Mouse (Mus musculus): ENCODE measurements at regions not wholly inside any gene's neighbourhood (a gene's known extent, or its start where the extent isn't known, plus 50 kb on each side); places are given as distances from the start of the nearest gene placed in this dataset.
A peak's percentile ranks its signal among the peaks of the same experiment; 100 is the strongest.
"Not testable (repeated sequence)": the region's sequence is repeated elsewhere in the genome, so short reads cannot be mapped to it uniquely, and the experiment has no call there.

DNA sequence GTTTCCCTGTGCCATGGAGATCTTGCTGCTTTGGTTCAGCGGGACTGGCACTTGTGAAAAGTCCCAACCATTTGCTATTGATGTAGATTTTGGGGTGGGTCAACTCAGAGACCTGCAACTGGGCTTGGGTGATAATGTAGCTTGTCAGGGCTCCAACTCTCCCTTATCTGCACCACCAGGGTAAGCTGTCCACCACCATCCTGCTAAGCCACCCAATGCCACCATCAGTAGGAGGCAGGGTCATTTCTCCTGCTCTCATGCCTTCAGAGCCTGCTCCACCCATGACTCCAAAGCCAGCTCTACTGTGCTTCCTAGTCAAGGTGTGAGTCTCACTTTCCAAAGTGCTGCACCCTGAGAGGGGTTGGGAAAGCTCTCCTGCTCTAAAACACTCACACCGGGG lies 776.2 kb downstream of the Diaph2 start:
- no peak for DNase-seq (ENCODE audit: low spot score in 2 of 2)
- intact Hi-C loops (cut with DNase I), result no loop called here

DNA sequence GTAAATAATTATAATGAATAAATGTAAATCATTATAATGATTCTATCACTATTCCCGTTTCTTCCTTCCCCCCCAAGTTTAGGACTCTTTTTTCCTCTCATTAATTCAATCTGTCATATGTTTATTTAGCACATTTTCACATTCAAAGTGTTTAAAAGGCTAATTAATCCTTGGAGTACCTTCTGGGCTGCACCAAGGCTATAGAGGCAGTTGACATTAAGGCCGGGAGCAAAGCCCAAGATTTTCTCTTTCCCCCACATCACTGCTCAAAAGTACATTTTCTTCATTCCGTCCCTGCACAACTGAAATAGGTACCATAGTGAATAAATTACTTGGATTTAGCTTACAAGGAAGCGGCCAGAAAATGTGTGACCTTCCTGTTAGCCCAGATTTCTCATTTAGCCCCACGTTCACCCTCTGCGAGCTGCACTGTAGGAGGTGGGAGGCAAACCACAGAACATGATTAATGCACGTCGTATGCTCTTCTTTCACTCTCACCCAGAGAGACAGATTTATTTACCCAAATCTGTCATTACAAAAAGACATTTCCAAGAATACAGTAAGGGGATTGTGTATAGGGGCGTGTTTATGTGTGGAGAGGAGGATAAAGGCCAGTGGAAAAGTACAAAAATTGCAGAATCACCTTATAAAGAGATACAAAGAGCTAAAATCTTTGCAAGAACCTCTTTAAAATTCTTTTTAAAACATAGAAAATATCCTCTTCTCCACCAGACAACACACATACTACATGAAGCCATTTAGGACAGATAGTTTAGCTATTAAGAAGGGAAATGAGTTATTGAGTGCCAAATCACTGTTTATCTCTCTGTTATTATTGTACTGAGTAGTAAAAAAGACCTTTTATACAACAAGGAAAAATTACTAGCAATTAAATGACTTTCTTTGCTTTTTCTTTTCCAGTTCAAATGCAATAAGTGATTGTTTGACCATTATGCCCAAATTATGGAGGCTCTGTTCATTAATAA lies 783.9 kb downstream of the Diaph2 start:
- DNase-seq (ENCODE audit: low spot score in 2 of 2), result no peak

DNA sequence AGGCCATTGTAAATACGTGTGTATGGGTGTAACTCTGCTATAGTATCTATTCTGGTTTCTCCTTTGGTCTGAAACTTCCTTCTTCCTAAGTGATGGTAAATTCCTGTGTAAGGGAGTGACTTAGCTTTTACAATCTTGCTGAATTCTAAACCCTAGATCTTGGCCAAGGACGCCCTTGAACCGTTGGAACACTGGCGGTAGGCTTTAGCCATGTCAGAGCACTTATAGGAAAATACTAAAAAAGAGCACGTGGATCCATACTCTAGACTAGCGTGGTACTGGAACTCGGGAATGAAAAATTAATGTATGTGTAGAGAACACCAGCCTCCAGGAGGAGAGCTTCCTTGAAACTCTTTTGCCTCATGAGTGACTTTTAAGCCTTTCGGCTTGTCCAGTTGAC lies 789.2 kb downstream of the Diaph2 start:
- DNase-seq (ENCODE audit: low spot score in 2 of 2); intact Hi-C loops (cut with DNase I): not testable (repeated sequence)

More for the DNA sequence above, 783.9 kb downstream of the Diaph2 start:
- intact Hi-C loops (cut with DNase I), result no loop called here

DNA sequence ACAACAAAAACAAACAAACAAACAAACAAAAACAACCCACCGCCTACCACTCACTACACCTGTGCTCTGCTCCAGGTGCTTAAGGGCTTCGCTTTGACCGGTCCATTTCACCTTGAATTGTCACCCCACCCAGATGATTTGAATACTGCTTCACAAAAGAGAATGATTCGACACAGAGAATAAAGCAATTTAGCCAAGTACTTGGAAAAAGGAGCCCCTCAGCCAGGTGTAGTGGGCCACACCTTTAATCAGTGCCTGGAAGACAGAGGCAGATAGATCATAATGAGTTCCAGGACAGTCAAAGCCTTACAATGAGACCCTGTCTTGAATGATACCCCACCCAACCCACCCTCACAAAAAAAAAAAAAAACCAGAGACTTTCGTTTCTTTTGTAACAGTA lies 798.5 kb downstream of the Diaph2 start:
- intact Hi-C loops (cut with DNase I), result no loop called here
- no peak for DNase-seq (ENCODE audit: low spot score in 2 of 2)

DNA sequence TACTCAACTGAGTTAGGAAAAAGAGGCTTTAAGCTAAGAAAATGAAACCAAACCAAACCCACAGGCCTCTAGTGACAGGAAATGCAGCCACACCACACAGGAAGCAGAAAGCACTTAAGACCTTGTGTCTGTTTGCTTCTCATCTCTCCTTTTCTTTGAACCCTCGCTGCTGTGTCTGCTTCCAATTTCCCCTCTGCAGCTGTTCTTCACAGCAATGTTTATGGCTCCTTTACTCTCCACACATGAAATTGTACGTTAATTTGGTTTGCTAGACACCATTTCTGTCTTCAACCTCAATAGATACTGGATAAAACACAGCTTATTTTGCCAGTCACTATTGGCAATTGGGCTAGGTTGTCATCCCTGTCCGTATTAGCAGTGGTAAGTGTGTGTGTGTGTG lies 799.7 kb downstream of the Diaph2 start:
- no peak for DNase-seq (ENCODE audit: low spot score in 2 of 2)
- intact Hi-C loops (cut with DNase I), result no loop called here

DNA sequence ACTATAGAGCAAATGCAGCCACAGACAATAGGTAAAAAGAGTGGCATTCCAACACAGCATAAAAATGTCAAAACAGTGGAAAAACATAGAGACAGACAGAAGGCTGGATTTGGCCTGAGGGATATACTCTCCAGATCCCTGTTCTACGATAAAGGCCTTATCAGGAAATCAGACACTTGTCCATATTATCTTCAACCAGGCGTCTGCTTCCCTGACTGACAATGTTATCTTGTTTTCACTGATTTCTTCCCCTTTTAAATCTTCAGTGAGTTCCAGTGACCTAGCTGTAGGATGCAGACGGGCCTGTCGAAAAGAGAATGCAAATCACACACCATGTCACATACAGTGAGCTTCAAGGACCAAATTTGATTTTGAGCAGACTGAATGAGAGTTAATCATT lies 800.4 kb downstream of the Diaph2 start:
- intact Hi-C loops (cut with DNase I), result no loop called here

DNA sequence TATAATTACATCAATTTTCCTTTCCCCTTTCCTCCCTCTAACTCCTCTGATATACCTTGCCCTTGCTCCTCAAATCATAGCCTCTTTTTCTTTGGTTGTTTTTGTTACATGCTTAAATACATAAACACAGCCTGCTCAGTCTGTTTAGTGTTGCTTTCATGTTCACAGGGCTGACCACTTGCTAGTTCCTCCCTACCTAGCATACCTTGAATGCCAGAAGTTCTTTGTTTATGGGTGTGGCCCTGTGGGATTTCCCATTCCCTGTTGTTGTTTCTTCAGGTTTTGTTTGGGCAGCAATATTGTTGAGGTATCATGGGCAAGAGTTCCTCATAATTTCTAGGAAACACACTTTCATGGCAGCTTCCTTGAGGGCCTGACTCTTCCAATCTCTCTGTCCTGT lies 807.7 kb downstream of the Diaph2 start:
- DNase-seq (ENCODE audit: low spot score in 2 of 2), result no peak
- intact Hi-C loops (cut with DNase I), result no loop called here

More for the DNA sequence above, 800.4 kb downstream of the Diaph2 start:
- DNase-seq (ENCODE audit: low spot score in 2 of 2), result no peak

DNA sequence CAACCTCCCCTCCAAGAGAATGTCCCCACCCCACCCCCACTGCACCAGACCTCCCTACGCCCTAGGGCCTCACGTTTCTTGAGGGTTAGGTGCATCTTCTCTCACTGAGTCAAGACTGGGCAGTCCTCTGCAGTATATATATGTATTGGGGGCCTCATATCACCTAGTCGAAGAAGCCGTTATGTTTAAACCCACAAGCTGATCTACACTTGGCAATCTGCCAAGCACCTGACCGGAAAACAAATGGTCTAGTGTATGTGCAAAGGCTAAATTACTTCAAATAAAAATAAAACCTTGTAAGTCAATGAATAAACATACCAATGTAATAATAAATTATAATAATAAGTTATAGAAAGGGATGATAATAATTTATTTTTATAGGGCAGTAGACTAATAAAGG lies 828.2 kb downstream of the Diaph2 start:
- no peak for DNase-seq (ENCODE audit: low spot score in 2 of 2)
- intact Hi-C loops (cut with DNase I), result no loop called here

DNA sequence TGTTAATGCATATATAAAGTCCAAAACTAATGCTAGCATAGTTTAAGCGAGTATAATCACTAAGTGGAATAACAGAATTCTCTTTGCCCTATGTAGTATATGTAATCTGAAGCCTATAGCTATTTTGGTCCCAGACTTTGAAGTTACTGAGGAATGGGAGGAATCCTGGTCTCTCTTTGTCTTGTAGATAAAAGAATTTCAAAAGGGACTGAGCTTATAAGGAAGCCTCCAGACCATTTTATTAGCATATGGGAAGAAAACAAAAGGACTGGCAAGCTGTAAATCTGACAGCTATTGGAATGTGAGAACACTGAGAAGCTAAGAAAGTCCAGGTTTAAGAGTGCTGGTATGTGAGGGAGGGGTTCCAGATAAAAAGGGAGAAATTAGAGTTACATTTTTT lies 847.1 kb downstream of the Diaph2 start:
- DNase-seq (ENCODE audit: low spot score in 2 of 2), result no peak
- intact Hi-C loops (cut with DNase I), result no loop called here

DNA sequence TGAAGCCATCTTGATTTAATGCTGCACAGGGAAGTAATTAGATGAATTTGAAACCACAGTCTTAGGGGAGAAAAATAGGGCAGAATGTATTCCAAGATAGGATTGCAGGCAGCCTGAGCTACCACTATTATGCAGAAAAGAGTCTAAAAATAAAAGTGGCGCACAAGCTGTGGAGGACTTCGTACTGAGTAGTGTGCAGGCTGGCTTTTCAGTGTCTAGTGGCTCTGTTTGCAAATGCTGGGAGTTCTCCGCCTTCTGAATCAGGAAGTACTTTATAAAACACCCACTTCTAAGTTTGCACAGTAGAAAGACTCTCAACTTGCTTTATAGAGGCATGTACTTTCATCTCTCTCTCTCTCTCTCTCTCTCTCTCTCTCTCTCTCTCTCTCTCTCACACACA lies 852.4 kb downstream of the Diaph2 start:
- intact Hi-C loops (cut with DNase I), result no loop called here

DNA sequence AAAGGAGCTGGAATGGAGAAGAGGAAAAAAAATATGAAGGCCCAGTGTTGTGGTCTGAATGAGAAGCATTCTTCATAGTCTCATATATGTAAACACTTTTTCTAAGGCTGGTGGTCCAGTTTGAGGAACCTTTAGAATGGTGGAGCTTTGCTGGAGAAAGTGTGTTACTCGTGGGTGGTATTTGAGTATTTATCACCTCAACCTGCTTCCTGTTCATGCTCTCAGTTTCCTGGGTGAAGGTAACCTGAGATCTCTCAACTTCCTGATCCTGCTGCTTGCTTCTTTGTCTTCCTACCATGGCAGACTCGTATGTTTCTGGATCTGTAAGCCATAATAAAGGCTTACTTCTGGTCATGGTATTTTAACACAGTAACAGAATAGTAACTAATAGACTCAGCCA lies 889.0 kb downstream of the Diaph2 start:
- intact Hi-C loops (cut with DNase I), result no loop called here

More for the DNA sequence above, 852.4 kb downstream of the Diaph2 start:
- peak; percentile 4 to 7 for DNase-seq (ENCODE audit: low spot score in 2 of 2)

DNA sequence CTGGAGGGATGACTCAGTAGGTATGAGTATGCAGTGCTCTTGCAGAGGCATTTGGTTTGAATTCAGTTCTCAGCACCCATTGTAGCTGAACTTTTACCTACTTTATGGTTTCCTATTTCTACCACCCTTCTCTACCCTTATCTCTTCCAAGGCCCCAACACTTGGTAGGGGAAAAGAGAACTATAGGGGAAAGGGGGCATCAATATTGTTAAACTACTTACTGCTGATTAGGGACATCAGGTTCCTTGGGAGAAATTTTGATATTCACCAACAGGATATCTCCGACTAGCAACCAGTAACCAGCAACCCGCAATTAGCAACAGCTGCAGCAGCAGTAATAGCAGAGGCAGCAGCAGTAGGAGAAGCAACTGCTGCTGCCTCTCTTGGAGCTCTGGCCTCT lies 906.3 kb downstream of the Diaph2 start:
- intact Hi-C loops (cut with DNase I), result no loop called here
- DNase-seq (ENCODE audit: low spot score in 2 of 2), result no peak

More for the DNA sequence above, 889.0 kb downstream of the Diaph2 start:
- no peak for DNase-seq (ENCODE audit: low spot score in 2 of 2)

DNA sequence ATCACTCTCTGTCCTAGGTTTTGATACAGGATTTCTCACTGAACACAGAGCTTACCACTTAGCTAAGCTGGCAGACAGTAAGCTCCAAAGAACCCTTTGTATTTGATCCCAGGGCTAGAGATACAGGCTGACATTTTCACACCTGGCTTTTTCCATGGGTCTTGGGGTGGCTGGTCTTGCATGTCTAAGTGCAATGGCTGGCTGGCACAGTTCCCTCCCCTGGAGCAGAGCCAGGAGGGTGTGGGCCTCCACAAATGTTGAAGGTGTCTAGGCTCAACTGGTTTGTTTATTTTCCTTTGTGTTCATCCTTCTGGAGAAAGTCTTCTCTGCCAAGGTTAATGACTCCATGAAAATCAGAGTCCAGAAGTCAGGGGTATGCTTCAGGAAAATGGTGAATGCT lies 934.8 kb downstream of the Diaph2 start:
- intact Hi-C loops (cut with DNase I), result no loop called here
- no peak for DNase-seq (ENCODE audit: low spot score in 2 of 2)

DNA sequence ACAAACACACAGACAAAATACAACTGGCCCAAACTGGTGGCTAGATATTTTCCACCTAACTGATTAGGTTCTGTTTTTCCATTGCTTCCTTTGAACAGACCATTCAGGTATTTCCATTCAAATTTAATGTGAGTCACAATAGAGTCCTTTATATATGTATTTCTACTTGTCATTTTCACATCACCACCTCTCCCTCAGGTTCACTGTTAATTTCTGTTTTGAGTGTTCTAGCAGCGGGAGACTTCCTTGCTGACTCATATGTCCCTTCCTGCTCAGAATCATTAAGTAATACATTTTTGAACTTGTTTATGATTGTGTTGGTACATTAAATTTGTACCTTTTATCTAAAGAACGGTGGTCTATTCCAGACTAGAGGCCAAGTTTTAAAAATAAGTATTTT lies 959.4 kb downstream of the Diaph2 start:
- intact Hi-C loops (cut with DNase I), result no loop called here
- DNase-seq (ENCODE audit: low spot score in 2 of 2), result no peak

DNA sequence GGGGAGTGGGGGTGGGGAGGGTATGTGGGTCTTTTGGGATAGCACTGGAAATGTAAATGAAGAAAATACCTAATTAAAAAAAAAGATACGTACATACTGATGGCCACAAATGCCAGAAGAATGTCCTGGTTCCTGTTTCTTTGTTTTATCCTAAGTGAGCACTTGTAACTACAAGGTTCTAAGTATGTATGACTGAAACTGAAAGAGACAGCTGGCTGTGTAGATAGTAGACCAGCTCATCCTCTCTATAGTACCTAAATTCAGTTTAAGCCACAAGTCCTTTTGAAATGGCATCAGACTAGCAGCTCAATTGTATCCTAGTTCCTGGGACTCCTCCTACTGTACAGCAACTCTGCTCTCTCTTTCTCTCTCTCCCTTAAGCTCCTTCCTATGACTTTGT lies 994.6 kb downstream of the Diaph2 start:
- intact Hi-C loops (cut with DNase I); DNase-seq (ENCODE audit: low spot score in 2 of 2): not testable (repeated sequence)
